Mouse (Mus musculus): ENCODE data around the gene Nup205.

GRCm38 (mm10) chr6:35133246-35133578 is 44.0 kb upstream of the Nup205 start:
- TF ChIP-seq TAL1 (conservative IDR thresholded peaks at IDR 0.05; ENCODE audit: low read depth, low read length) (no peak), CTCF (IDR thresholded peaks at IDR 0.05; ENCODE audit: low read depth, low read length) (no peak)
